Mouse (Mus musculus): ENCODE measurements around the gene Gm7347. TPM values are rescaled to one million over a fixed set of nuclear protein-coding genes. Genes with fewer than 3 reads are reported as not detected.
"Not testable (repeated sequence)": the region's sequence is repeated elsewhere in the genome, so short reads cannot be mapped to it uniquely, and the experiment has no call there.

Gene Gm7347
- polyA plus RNA-seq, 1 experiment from 2014 or later: not detected

- not testable (repeated sequence) for H3K9ac ChIP-seq (ENCODE audit: low read depth, low read length); H3K27me3 ChIP-seq (ENCODE audit: insufficient read depth, low read length); H3K4me2 ChIP-seq (ENCODE audit: low read length); H3K36me3 ChIP-seq (ENCODE audit: insufficient read depth, low read length); DNase-seq (ENCODE audit: low spot score); ATAC-seq (replicated peaks; ENCODE audit: low FRiP score, low read depth); H3K27ac ChIP-seq; H3K4me1 ChIP-seq (replicated peaks; ENCODE audit: insufficient read depth, low read length); H3K9me3 ChIP-seq (replicated peaks; ENCODE audit: low read length); H3K4me3 ChIP-seq (replicated peaks; ENCODE audit: low read depth, low read length)
- WGBS: 100% methylated on average over 1 of the region's 2 CpGs
Measured at GRCm38 (mm10) chr5:26004698-26005097, 53.7 kb downstream of the Gm7347 start, which contains the start of gene Gm1979. Gene Gm1979, minus strand, starts transcription at chr5:26004798.

Other genes starting within 250 kb of the Gm7347 start
- gene Gm21663, start 116.2 kb downstream of the Gm7347 start, polyA plus RNA-seq (2015; fragmentation: Nextera tagmentation; extraction: Ambion mirVana): not detected in 2 replicates
- gene Gm21671, start 104.2 kb downstream of the Gm7347 start, polyA plus RNA-seq (2015; fragmentation: Nextera tagmentation; extraction: Ambion mirVana): not detected in 2 replicates
- not detected in 2 replicates for gene Gm21680, start 85.9 kb downstream of the Gm7347 start, polyA plus RNA-seq (2015; fragmentation: Nextera tagmentation; extraction: Ambion mirVana)
- gene Gm21698, start 69.9 kb downstream of the Gm7347 start, polyA plus RNA-seq (2015; fragmentation: Nextera tagmentation; extraction: Ambion mirVana): not detected in 2 replicates
- 0.05 TPM in 1 of 2 replicates, not detected in the other for gene Gm1979, start 53.8 kb downstream of the Gm7347 start, polyA plus RNA-seq (2015; fragmentation: Nextera tagmentation; extraction: Ambion mirVana)
- gene Gm5862, start 35.7 kb downstream of the Gm7347 start, polyA plus RNA-seq (2015; fragmentation: Nextera tagmentation; extraction: Ambion mirVana): not detected in 2 replicates
- not detected in 2 replicates for gene Speer4a, start 19.0 kb downstream of the Gm7347 start, polyA plus RNA-seq (2015; fragmentation: Nextera tagmentation; extraction: Ambion mirVana)
- not detected in 2 replicates for gene Gm10471, start 30.7 kb upstream of the Gm7347 start, polyA plus RNA-seq (2015; fragmentation: Nextera tagmentation; extraction: Ambion mirVana)
- not detected in 2 replicates for gene 5031410I06Rik, start 46.8 kb upstream of the Gm7347 start, polyA plus RNA-seq (2015; fragmentation: Nextera tagmentation; extraction: Ambion mirVana)
- not detected in 2 replicates for gene Gm10220, start 62.8 kb upstream of the Gm7347 start, polyA plus RNA-seq (2015; fragmentation: Nextera tagmentation; extraction: Ambion mirVana)
- not detected in 2 replicates for gene Gm7361, start 199.1 kb upstream of the Gm7347 start, polyA plus RNA-seq (2015; fragmentation: Nextera tagmentation; extraction: Ambion mirVana)